Mouse (Mus musculus): ENCODE measurements around the gene Asah2.
"Not testable (repeated sequence)": the region's sequence is repeated elsewhere in the genome, so short reads cannot be mapped to it uniquely, and the experiment has no call there.

The Asah2 gene

GRCm38 (mm10) chr19:32102976-32103300 lies 5.1 kb downstream of the Asah2 start:
- peak in 1 of 2 experiments; percentile 32 for DNase-seq (ENCODE audit: low spot score in 2 of 2)

- no peak for DNase-seq (ENCODE audit: low spot score in 2 of 2)
Observed at GRCm38 (mm10) chr19:32102294-32102975, 5.6 kb downstream of the Asah2 start.

GRCm38 (mm10) chr19:32098582-32098981 lies 9.4 kb downstream of the Asah2 start:
- DNase-seq (ENCODE audit: low spot score in 2 of 2), result no peak

GRCm38 (mm10) chr19:32092358-32092757 lies 15.7 kb downstream of the Asah2 start:
- DNase-seq (ENCODE audit: low spot score in 2 of 2), result no peak

- DNase-seq (ENCODE audit: low spot score in 2 of 2), result no peak
Observed at GRCm38 (mm10) chr19:32090804-32091203, 17.2 kb downstream of the Asah2 start.

- no peak for DNase-seq (ENCODE audit: low spot score in 2 of 2)
Observed at GRCm38 (mm10) chr19:32088570-32088969, 19.4 kb downstream of the Asah2 start.

- DNase-seq (ENCODE audit: low spot score in 2 of 2), result no peak
Observed at GRCm38 (mm10) chr19:32087736-32088470, 20.1 kb downstream of the Asah2 start.

GRCm38 (mm10) chr19:32084813-32085212 lies 23.2 kb downstream of the Asah2 start:
- DNase-seq (ENCODE audit: low spot score in 2 of 2), result not testable (repeated sequence)

- DNase-seq (ENCODE audit: low spot score in 2 of 2), result no peak
Observed at GRCm38 (mm10) chr19:32070340-32070739, 37.7 kb downstream of the Asah2 start.

GRCm38 (mm10) chr19:32069598-32069997 lies 38.4 kb downstream of the Asah2 start:
- no peak for DNase-seq (ENCODE audit: low spot score in 2 of 2)

GRCm38 (mm10) chr19:32067669-32068068 lies 40.3 kb downstream of the Asah2 start:
- DNase-seq (ENCODE audit: low spot score in 2 of 2), result no peak

- DNase-seq (ENCODE audit: low spot score in 2 of 2), result no peak
Observed at GRCm38 (mm10) chr19:32061294-32061693, 46.7 kb downstream of the Asah2 start.

GRCm38 (mm10) chr19:32056252-32056651 lies 51.8 kb downstream of the Asah2 start:
- DNase-seq (ENCODE audit: low spot score in 2 of 2), result no peak

- DNase-seq (ENCODE audit: low spot score in 2 of 2), result no peak
Observed at GRCm38 (mm10) chr19:32055725-32056124, 52.3 kb downstream of the Asah2 start.

GRCm38 (mm10) chr19:32051251-32051650 lies 56.8 kb downstream of the Asah2 start:
- DNase-seq (ENCODE audit: low spot score in 2 of 2), result no peak

- no peak for DNase-seq (ENCODE audit: low spot score in 2 of 2)
Observed at GRCm38 (mm10) chr19:32032881-32033280, 75.1 kb downstream of the Asah2 start.

GRCm38 (mm10) chr19:32030430-32030829 lies 77.6 kb downstream of the Asah2 start:
- DNase-seq (ENCODE audit: low spot score in 2 of 2), result peak in 1 of 2 experiments; percentile 26

- no peak for DNase-seq (ENCODE audit: low spot score in 2 of 2)
Observed at GRCm38 (mm10) chr19:32025443-32025842, 82.6 kb downstream of the Asah2 start.

- no peak for DNase-seq (ENCODE audit: low spot score in 2 of 2)
Observed at GRCm38 (mm10) chr19:32019722-32020121, 88.3 kb downstream of the Asah2 start.

- DNase-seq (ENCODE audit: low spot score in 2 of 2), result no peak
Observed at GRCm38 (mm10) chr19:32018585-32018984, 89.4 kb downstream of the Asah2 start.

GRCm38 (mm10) chr19:32018053-32018452 lies 90.0 kb downstream of the Asah2 start:
- DNase-seq (ENCODE audit: low spot score in 2 of 2), result no peak

- no peak for DNase-seq (ENCODE audit: low spot score in 2 of 2)
Observed at GRCm38 (mm10) chr19:32002623-32003022, 105.4 kb downstream of the Asah2 start.

- no peak for DNase-seq (ENCODE audit: low spot score in 2 of 2)
Observed at GRCm38 (mm10) chr19:31996916-31997315, 111.1 kb downstream of the Asah2 start.
